Mouse (Mus musculus): ENCODE measurements at regions not wholly inside any gene's neighbourhood (a gene's known extent, or its start where the extent isn't known, plus 50 kb on each side); places are given as distances from the start of the nearest gene placed in this dataset.

GRCm38 (mm10) chr1:164508556-164508955, 50.4 kb upstream of the Atp1b1 start:
- no peak for TF ChIP-seq CTCF (IDR thresholded peaks at IDR 0.05; ENCODE audit: borderline replicate concordance, insufficient read depth, low read length)
- no peak for TF ChIP-seq POLR2A (IDR thresholded peaks at IDR 0.05; ENCODE audit: low read depth, low read length)
